Mouse (Mus musculus): ENCODE results near the gene Loxl4.

Loxl4 gene

GRCm38 (mm10) chr19:42612654-42613053 lies at the start of gene Loxl4:
Loxl4 (minus strand) TSS chr19:42612813.
- peak; percentile 79 to 83 for DNase-seq (ENCODE audit: low spot score in 2 of 2)

- peak; percentile 23 to 40 for DNase-seq (ENCODE audit: low spot score in 2 of 2)
Observed at GRCm38 (mm10) chr19:42661430-42662164, 49.0 kb upstream of the Loxl4 start.

GRCm38 (mm10) chr19:42660244-42660565 lies 47.6 kb upstream of the Loxl4 start:
- no peak for DNase-seq (ENCODE audit: low spot score in 2 of 2)

- DNase-seq (ENCODE audit: low spot score in 2 of 2), result peak; percentile 94 to 96
Observed at GRCm38 (mm10) chr19:42659354-42660243, 47.0 kb upstream of the Loxl4 start.

- DNase-seq (ENCODE audit: low spot score in 2 of 2), result no peak
Observed at GRCm38 (mm10) chr19:42658435-42659135, 46.0 kb upstream of the Loxl4 start.

GRCm38 (mm10) chr19:42657769-42658168 lies 45.2 kb upstream of the Loxl4 start:
- DNase-seq (ENCODE audit: low spot score in 2 of 2), result no peak

- DNase-seq (ENCODE audit: low spot score in 2 of 2), result no peak
Observed at GRCm38 (mm10) chr19:42657306-42657705, 44.7 kb upstream of the Loxl4 start.

GRCm38 (mm10) chr19:42655006-42655405 lies 42.4 kb upstream of the Loxl4 start:
- peak; percentile 40 to 60 for DNase-seq (ENCODE audit: low spot score in 2 of 2)

- no peak for DNase-seq (ENCODE audit: low spot score in 2 of 2)
Observed at GRCm38 (mm10) chr19:42653091-42653490, 40.5 kb upstream of the Loxl4 start.

GRCm38 (mm10) chr19:42652425-42652824 lies 39.8 kb upstream of the Loxl4 start:
- DNase-seq (ENCODE audit: low spot score in 2 of 2), result no peak

- DNase-seq (ENCODE audit: low spot score in 2 of 2), result no peak
Observed at GRCm38 (mm10) chr19:42640211-42640610, 27.6 kb upstream of the Loxl4 start.

- no peak for DNase-seq (ENCODE audit: low spot score in 2 of 2)
Observed at GRCm38 (mm10) chr19:42639544-42639943, 26.9 kb upstream of the Loxl4 start.

GRCm38 (mm10) chr19:42638604-42639481 lies 26.2 kb upstream of the Loxl4 start:
- peak; percentile 70 to 79 for DNase-seq (ENCODE audit: low spot score in 2 of 2)

GRCm38 (mm10) chr19:42636631-42637030 lies 24.0 kb upstream of the Loxl4 start:
- DNase-seq (ENCODE audit: low spot score in 2 of 2), result no peak

GRCm38 (mm10) chr19:42633650-42634049 lies 21.0 kb upstream of the Loxl4 start:
- no peak for DNase-seq (ENCODE audit: low spot score in 2 of 2)

- DNase-seq (ENCODE audit: low spot score in 2 of 2), result no peak
Observed at GRCm38 (mm10) chr19:42632301-42632700, 19.7 kb upstream of the Loxl4 start.

GRCm38 (mm10) chr19:42631541-42631961 lies 18.9 kb upstream of the Loxl4 start:
- peak; percentile 69 to 77 for DNase-seq (ENCODE audit: low spot score in 2 of 2)

GRCm38 (mm10) chr19:42628068-42628467 lies 15.5 kb upstream of the Loxl4 start:
- peak; percentile 33 to 69 for DNase-seq (ENCODE audit: low spot score in 2 of 2)

GRCm38 (mm10) chr19:42613647-42614225 lies 1.1 kb upstream of the Loxl4 start:
- DNase-seq (ENCODE audit: low spot score in 2 of 2), result peak; percentile 20 to 30

- peak; percentile 18 to 20 for DNase-seq (ENCODE audit: low spot score in 2 of 2)
Observed at GRCm38 (mm10) chr19:42613116-42613515, 503 bp upstream of the Loxl4 start.

- no peak for DNase-seq (ENCODE audit: low spot score in 2 of 2)
Observed at GRCm38 (mm10) chr19:42611746-42612145, 867 bp downstream of the Loxl4 start.

Measured in heart, adult 9 months (tissue).